Mouse (Mus musculus): ENCODE results near the gene Sema3d. TPM values are rescaled to one million over a fixed set of nuclear protein-coding genes. Genes with fewer than 3 reads are reported as not detected.

Gene Sema3d
- 1.7 and 2.2 TPM in 2 replicates for polyA plus RNA-seq (2014; fragmentation: Nextera tagmentation; extraction: Ambion mirVana)

- ATAC-seq (replicated peaks; ENCODE audit: low FRiP score) (peak; percentile 98), DNase-seq (ENCODE audit: low spot score) (peak; percentile 91)
- Histone ChIP-seq H3K36me3 (ENCODE audit: control insufficient read depth, insufficient read depth, low read length) (no peaks in the 10 kb centered on the region), H3K9ac (ENCODE audit: low read length) (peak within 1 kb of the TSS; percentile 52), H3K4me3 (ENCODE audit: low read depth, low read length) (peak within 1 kb of the TSS; percentile 45), H3K4me1 (replicated peaks; ENCODE audit: control insufficient read depth, insufficient read depth, low read length) (no peaks in the 10 kb centered on the region), H3K9me3 (ENCODE audit: control insufficient read depth, low read length) (no peaks in the 10 kb centered on the region), H3K4me2 (ENCODE audit: low read depth, low read length, severe bottlenecking) (peak within 1 kb of the TSS; percentile 75), H3K27ac (ENCODE audit: low read depth, low read length) (no peak within 1 kb of the TSS), H3K27me3 (ENCODE audit: control insufficient read depth, insufficient read depth, low read length) (peaks cover 10% of the 10 kb centered on the region; the same call in 1 of the 2 replicates)
- WGBS, result under 1% methylated on average over 49 of the region's 49 CpGs
Observed at GRCm38 (mm10) chr5:12383133-12383959, at the start of gene Sema3d. Sema3d (plus strand) TSS chr5:12383385.

GRCm38 (mm10) chr5:12377261-12377660, 5.9 kb upstream of the Sema3d start:
- H3K9ac ChIP-seq (ENCODE audit: low read length), result no peak overlapping the region
- no peak for DNase-seq (ENCODE audit: low spot score)
- no peaks in the 10 kb centered on the region for H3K36me3 ChIP-seq (ENCODE audit: control insufficient read depth, insufficient read depth, low read length)
- H3K9me3 ChIP-seq (ENCODE audit: control insufficient read depth, low read length), result no peaks in the 10 kb centered on the region
- ATAC-seq (replicated peaks; ENCODE audit: low FRiP score), result no peak
- H3K4me2 ChIP-seq (ENCODE audit: low read depth, low read length, severe bottlenecking), result no peak overlapping the region
- no peaks in the 10 kb centered on the region for H3K4me1 ChIP-seq (replicated peaks; ENCODE audit: control insufficient read depth, insufficient read depth, low read length)
- WGBS, result 68% methylated on average over 1 of the region's 1 CpGs
- H3K27me3 ChIP-seq (ENCODE audit: control insufficient read depth, insufficient read depth, low read length), result no peaks in the 10 kb centered on the region
- H3K4me3 ChIP-seq (ENCODE audit: low read depth, low read length), result no peak overlapping the region
- no peak overlapping the region for H3K27ac ChIP-seq (ENCODE audit: low read depth, low read length)

GRCm38 (mm10) chr5:12378900-12379299, 4.3 kb upstream of the Sema3d start:
- DNase-seq (ENCODE audit: low spot score) (no peak), ATAC-seq (replicated peaks; ENCODE audit: low FRiP score) (no peak)
- H3K9ac ChIP-seq (ENCODE audit: low read length), result no peak overlapping the region
- H3K4me2 ChIP-seq (ENCODE audit: low read depth, low read length, severe bottlenecking), result no peak overlapping the region
- H3K27me3 ChIP-seq (ENCODE audit: control insufficient read depth, insufficient read depth, low read length), result no peaks in the 10 kb centered on the region; the same call in 1 of the 2 replicates
- no peaks in the 10 kb centered on the region for H3K9me3 ChIP-seq (ENCODE audit: control insufficient read depth, low read length)
- WGBS, result 45% methylated on average over 5 of the region's 5 CpGs
- H3K4me1 ChIP-seq (replicated peaks; ENCODE audit: control insufficient read depth, insufficient read depth, low read length), result no peaks in the 10 kb centered on the region
- H3K36me3 ChIP-seq (ENCODE audit: control insufficient read depth, insufficient read depth, low read length), result no peaks in the 10 kb centered on the region
- no peak overlapping the region for H3K27ac ChIP-seq (ENCODE audit: low read depth, low read length)
- H3K4me3 ChIP-seq (ENCODE audit: low read depth, low read length), result no peak overlapping the region

- no peak overlapping the region for H3K4me3 ChIP-seq (ENCODE audit: low read depth, low read length)
- no peaks in the 10 kb centered on the region for H3K36me3 ChIP-seq (ENCODE audit: control insufficient read depth, insufficient read depth, low read length)
- ATAC-seq (replicated peaks; ENCODE audit: low FRiP score), result no peak
- H3K4me2 ChIP-seq (ENCODE audit: low read depth, low read length, severe bottlenecking), result no peak overlapping the region
- no peaks in the 10 kb centered on the region for H3K9me3 ChIP-seq (ENCODE audit: control insufficient read depth, low read length)
- DNase-seq (ENCODE audit: low spot score), result no peak
- H3K27ac ChIP-seq (ENCODE audit: low read depth, low read length), result no peak overlapping the region
- no peaks in the 10 kb centered on the region for H3K4me1 ChIP-seq (replicated peaks; ENCODE audit: control insufficient read depth, insufficient read depth, low read length)
- H3K27me3 ChIP-seq (ENCODE audit: control insufficient read depth, insufficient read depth, low read length), result peaks cover 10% of the 10 kb centered on the region; the same call in 1 of the 2 replicates
- 73% methylated on average over 5 of the region's 5 CpGs for WGBS
- no peak overlapping the region for H3K9ac ChIP-seq (ENCODE audit: low read length)
Observed at GRCm38 (mm10) chr5:12382010-12382409, 1.2 kb upstream of the Sema3d start.

- Histone ChIP-seq H3K9ac (ENCODE audit: low read length) (peak overlapping the region; percentile 52), H3K4me2 (ENCODE audit: low read depth, low read length, severe bottlenecking) (peak overlapping the region; percentile 75), H3K4me1 (replicated peaks; ENCODE audit: control insufficient read depth, insufficient read depth, low read length) (no peaks in the 10 kb centered on the region), H3K36me3 (ENCODE audit: control insufficient read depth, insufficient read depth, low read length) (no peaks in the 10 kb centered on the region), H3K9me3 (ENCODE audit: control insufficient read depth, low read length) (no peaks in the 10 kb centered on the region), H3K4me3 (ENCODE audit: low read depth, low read length) (peak overlapping the region; percentile 45), H3K27ac (ENCODE audit: low read depth, low read length) (no peak overlapping the region), H3K27me3 (ENCODE audit: control insufficient read depth, insufficient read depth, low read length) (peaks cover 10% of the 10 kb centered on the region; the same call in 1 of the 2 replicates)
- 1% methylated on average over 10 of the region's 10 CpGs for WGBS
- no peak for DNase-seq (ENCODE audit: low spot score)
- ATAC-seq (replicated peaks; ENCODE audit: low FRiP score), result 0 out of 2 replicates have a peak, but pooled peaks have one; percentile 14
Observed at GRCm38 (mm10) chr5:12383960-12384285, 738 bp downstream of the Sema3d start.

GRCm38 (mm10) chr5:12392667-12393066, 9.5 kb downstream of the Sema3d start:
- Histone ChIP-seq H3K4me2 (ENCODE audit: low read depth, low read length, severe bottlenecking) (no peak overlapping the region), H3K4me3 (ENCODE audit: low read depth, low read length) (no peak overlapping the region), H3K4me1 (replicated peaks; ENCODE audit: control insufficient read depth, insufficient read depth, low read length) (no peaks in the 10 kb centered on the region), H3K27me3 (ENCODE audit: control insufficient read depth, insufficient read depth, low read length) (no peaks in the 10 kb centered on the region), H3K36me3 (ENCODE audit: control insufficient read depth, insufficient read depth, low read length) (no peaks in the 10 kb centered on the region), H3K9ac (ENCODE audit: low read length) (no peak overlapping the region), H3K27ac (ENCODE audit: low read depth, low read length) (no peak overlapping the region), H3K9me3 (ENCODE audit: control insufficient read depth, low read length) (no peaks in the 10 kb centered on the region)
- no peak for ATAC-seq (replicated peaks; ENCODE audit: low FRiP score)
- WGBS, result 90% methylated on average over 5 of the region's 5 CpGs
- no peak for DNase-seq (ENCODE audit: low spot score)

- no peak overlapping the region for H3K4me3 ChIP-seq (ENCODE audit: low read depth, low read length)
- no peaks in the 10 kb centered on the region for H3K36me3 ChIP-seq (ENCODE audit: control insufficient read depth, insufficient read depth, low read length)
- H3K9ac ChIP-seq (ENCODE audit: low read length), result no peak overlapping the region
- H3K27ac ChIP-seq (ENCODE audit: low read depth, low read length), result no peak overlapping the region
- DNase-seq (ENCODE audit: low spot score), result no peak
- WGBS, result 92% methylated on average over 2 of the region's 2 CpGs
- no peaks in the 10 kb centered on the region for H3K9me3 ChIP-seq (ENCODE audit: control insufficient read depth, low read length)
- H3K4me1 ChIP-seq (replicated peaks; ENCODE audit: control insufficient read depth, insufficient read depth, low read length), result no peaks in the 10 kb centered on the region
- H3K27me3 ChIP-seq (ENCODE audit: control insufficient read depth, insufficient read depth, low read length), result no peaks in the 10 kb centered on the region
- no peak overlapping the region for H3K4me2 ChIP-seq (ENCODE audit: low read depth, low read length, severe bottlenecking)
- ATAC-seq (replicated peaks; ENCODE audit: low FRiP score), result no peak
Observed at GRCm38 (mm10) chr5:12399271-12399670, 16.1 kb downstream of the Sema3d start.

- Histone ChIP-seq H3K36me3 (ENCODE audit: control insufficient read depth, insufficient read depth, low read length) (no peaks in the 10 kb centered on the region), H3K4me1 (replicated peaks; ENCODE audit: control insufficient read depth, insufficient read depth, low read length) (no peaks in the 10 kb centered on the region), H3K9ac (ENCODE audit: low read length) (no peak overlapping the region), H3K4me3 (ENCODE audit: low read depth, low read length) (no peak overlapping the region), H3K27ac (ENCODE audit: low read depth, low read length) (no peak overlapping the region), H3K9me3 (ENCODE audit: control insufficient read depth, low read length) (no peaks in the 10 kb centered on the region), H3K27me3 (ENCODE audit: control insufficient read depth, insufficient read depth, low read length) (no peaks in the 10 kb centered on the region), H3K4me2 (ENCODE audit: low read depth, low read length, severe bottlenecking) (no peak overlapping the region)
- DNase-seq (ENCODE audit: low spot score) (no peak), ATAC-seq (replicated peaks; ENCODE audit: low FRiP score) (no peak)
Observed at GRCm38 (mm10) chr5:12404229-12404628, 21.0 kb downstream of the Sema3d start.

- 81% methylated on average over 3 of the region's 3 CpGs for WGBS
- H3K27ac ChIP-seq (ENCODE audit: low read depth, low read length), result no peak overlapping the region
- ATAC-seq (replicated peaks; ENCODE audit: low FRiP score) (no peak), DNase-seq (ENCODE audit: low spot score) (no peak)
- H3K4me3 ChIP-seq (ENCODE audit: low read depth, low read length), result no peak overlapping the region
- H3K27me3 ChIP-seq (ENCODE audit: control insufficient read depth, insufficient read depth, low read length), result no peaks in the 10 kb centered on the region
- no peaks in the 10 kb centered on the region for H3K9me3 ChIP-seq (ENCODE audit: control insufficient read depth, low read length)
- H3K36me3 ChIP-seq (ENCODE audit: control insufficient read depth, insufficient read depth, low read length), result no peaks in the 10 kb centered on the region
- H3K4me1 ChIP-seq (replicated peaks; ENCODE audit: control insufficient read depth, insufficient read depth, low read length), result no peaks in the 10 kb centered on the region
- H3K4me2 ChIP-seq (ENCODE audit: low read depth, low read length, severe bottlenecking), result no peak overlapping the region
- no peak overlapping the region for H3K9ac ChIP-seq (ENCODE audit: low read length)
Observed at GRCm38 (mm10) chr5:12412595-12412994, 29.4 kb downstream of the Sema3d start.

All from forebrain, embryonic 11.5 days (tissue).